ENCODE assay signal across 8 mouse cellular contexts in genomic region chr16:55476544-55477208, GRCm38 (mm10).
A peak's percentile ranks its signal among the peaks of the same experiment; 100 is the strongest.
DNase-seq lines count a peak whose midpoint lies in the region; ATAC-seq and TF ChIP-seq lines count a peak whose summit lies in the region.

No protein-coding gene starts in this region.

- H3K4me2 ChIP-seq in forebrain, embryonic 12.5 days = no peak overlapping the region
- no peak overlapping the region for H3K4me2 ChIP-seq in intestine, embryonic 15.5 days (replicated peaks)
- peak overlapping the region; percentile 24 for H3K4me2 ChIP-seq in limb, embryonic 15.5 days
- H3K4me2 ChIP-seq in neural tube, embryonic 13.5 days = peak overlapping the region; percentile 17; the same call in 1 of the 2 replicates

- no peak for TF ChIP-seq POLR2A in brain, embryonic 14.5 days (IDR thresholded peaks at IDR 0.05; ENCODE audit: borderline replicate concordance, extremely low read depth, insufficient read depth, insufficient read length, poor library complexity, severe bottlenecking)

- peak; percentile 79 for ATAC-seq in forebrain, embryonic 12.5 days (ENCODE audit: low FRiP score)
- peak; percentile 82 for ATAC-seq in intestine, embryonic 15.5 days
- ATAC-seq in limb, embryonic 15.5 days (ENCODE audit: insufficient number of reproducible peaks, low FRiP score, low TSS enrichment, low read depth) = no peak
- ATAC-seq in neural tube, embryonic 13.5 days (ENCODE audit: low read depth) = 0 out of 2 replicates have a peak, but pooled peaks have one; percentile 28

- DNase-seq in spleen, postnatal 36 days (ENCODE audit: low spot score in 2 of 2) = peak; percentile 25 to 48
- DNase-seq in spleen, adult 12 weeks (ENCODE audit: low spot score) = no peak
- DNase-seq in brain, embryonic 14.5 days (ENCODE audit: low read depth) = peak; percentile 88
- no peak for DNase-seq in spleen, postnatal 4 days (ENCODE audit: low spot score in 2 of 2)

- 28% methylated on average over 17 of the region's 17 CpGs for WGBS in forebrain, embryonic 12.5 days
- WGBS in intestine, embryonic 15.5 days = 28% methylated on average over 17 of the region's 17 CpGs
- WGBS in limb, embryonic 15.5 days = 15% methylated on average over 17 of the region's 17 CpGs
- WGBS in neural tube, embryonic 13.5 days = 29% methylated on average over 17 of the region's 17 CpGs

- no peaks in the 10 kb centered on the region for H3K9me3 ChIP-seq in forebrain, embryonic 12.5 days
- no peaks in the 10 kb centered on the region for H3K9me3 ChIP-seq in intestine, embryonic 15.5 days
- H3K9me3 ChIP-seq in limb, embryonic 15.5 days = no peaks in the 10 kb centered on the region
- H3K9me3 ChIP-seq in neural tube, embryonic 13.5 days = no peaks in the 10 kb centered on the region

- no peaks in the 10 kb centered on the region for H3K4me1 ChIP-seq in forebrain, embryonic 12.5 days
- H3K4me1 ChIP-seq in intestine, embryonic 15.5 days (replicated peaks) = no peaks in the 10 kb centered on the region
- peaks cover 9% of the 10 kb centered on the region for H3K4me1 ChIP-seq in limb, embryonic 15.5 days
- H3K4me1 ChIP-seq in neural tube, embryonic 13.5 days (replicated peaks) = 0 out of 2 replicates have a peak, but pooled peaks cover 3% of the 10 kb centered on the region

- no peaks in the 10 kb centered on the region for H3K36me3 ChIP-seq in forebrain, embryonic 12.5 days (replicated peaks)
- H3K36me3 ChIP-seq in intestine, embryonic 15.5 days = no peaks in the 10 kb centered on the region
- H3K36me3 ChIP-seq in limb, embryonic 15.5 days = no peaks in the 10 kb centered on the region
- H3K36me3 ChIP-seq in neural tube, embryonic 13.5 days = no peaks in the 10 kb centered on the region

- no peak overlapping the region for H3K9ac ChIP-seq in forebrain, embryonic 12.5 days
- H3K9ac ChIP-seq in intestine, embryonic 15.5 days = no peak overlapping the region
- no peak overlapping the region for H3K9ac ChIP-seq in limb, embryonic 15.5 days
- H3K9ac ChIP-seq in neural tube, embryonic 13.5 days = no peak overlapping the region

- TF ChIP-seq CTCF in brain, embryonic 14.5 days (IDR thresholded peaks at IDR 0.05; ENCODE audit: borderline replicate concordance, extremely low read depth, insufficient read depth, insufficient read length) = peak; percentile 71; the same call in 1 of the 2 replicates

- no peak overlapping the region for H3K4me3 ChIP-seq in forebrain, embryonic 12.5 days (replicated peaks)
- no peak overlapping the region for H3K4me3 ChIP-seq in intestine, embryonic 15.5 days (replicated peaks)
- H3K4me3 ChIP-seq in limb, embryonic 15.5 days = peak overlapping the region; percentile 14; the same call in 1 of the 2 replicates
- no peak overlapping the region for H3K4me3 ChIP-seq in neural tube, embryonic 13.5 days

- no peak overlapping the region for H3K27ac ChIP-seq in forebrain, embryonic 12.5 days
- H3K27ac ChIP-seq in intestine, embryonic 15.5 days = no peak overlapping the region
- H3K27ac ChIP-seq in limb, embryonic 15.5 days = no peak overlapping the region
- H3K27ac ChIP-seq in neural tube, embryonic 13.5 days (replicated peaks) = no peak overlapping the region

- H3K27me3 ChIP-seq in forebrain, embryonic 12.5 days = no peaks in the 10 kb centered on the region
- H3K27me3 ChIP-seq in intestine, embryonic 15.5 days (replicated peaks) = no peaks in the 10 kb centered on the region
- H3K27me3 ChIP-seq in limb, embryonic 15.5 days = peaks cover 8% of the 10 kb centered on the region; the same call in 1 of the 2 replicates
- no peaks in the 10 kb centered on the region for H3K27me3 ChIP-seq in neural tube, embryonic 13.5 days

Comparison
In these comparisons a context has a peak if more than half of its experiments do, and no peak if none do; other contexts are left out.
1. DNase-seq: peak in spleen, postnatal 36 days (2 of 2) and brain, embryonic 14.5 days (single experiment); none in spleen, adult 12 weeks (single experiment) and spleen, postnatal 4 days (0 of 2).
2. H3K4me2 ChIP-seq: peak in limb, embryonic 15.5 days (single experiment) and neural tube, embryonic 13.5 days (single experiment); none in forebrain, embryonic 12.5 days (single experiment) and intestine, embryonic 15.5 days (single experiment).